Mouse (Mus musculus) limb, embryonic 12.5 days (tissue): ENCODE results near the gene Ankrd39. TPM values are rescaled to one million over a fixed set of nuclear protein-coding genes. Genes with fewer than 3 reads are reported as not detected.
A peak's percentile ranks its signal among the peaks of the same experiment; 100 is the strongest.

Source experiments
- ATAC-seq: fragments of 200-750 bp; cut with Nextera tagmentation; 2 replicates; pipeline ENCODE4 v1.8.0; 2017; ENCODE audit warnings: low read depth, moderate TSS enrichment; ENCODE audit not compliant: insufficient number of reproducible peaks, insufficient read depth, low FRiP score, low TSS enrichment
- H3K27ac ChIP-seq: fragments of 300-500 bp; sonication (generic); 2 replicates; pipeline ENCODE4 v1.5.1; 2016; ENCODE audit warnings: mild to moderate bottlenecking, moderate library complexity
- H3K27me3 ChIP-seq: fragments of 300-500 bp; sonication (generic); 2 replicates; pipeline ENCODE4 v1.6.1; 2016; ENCODE audit warnings: mild to moderate bottlenecking, moderate library complexity
- H3K36me3 ChIP-seq: fragments of 300-500 bp; sonication (generic); 2 replicates; pipeline ENCODE4 v1.6.1; 2016; ENCODE audit warnings: mild to moderate bottlenecking, moderate library complexity
- H3K4me1 ChIP-seq: fragments of 300-500 bp; sonication (generic); replicated peaks from 2 replicates; pipeline ENCODE4 v1.6.1; 2016
- H3K4me2 ChIP-seq: fragments of 300-500 bp; sonication (generic); 2 replicates; pipeline ENCODE4 v1.6.1; 2016; ENCODE audit warnings: mild to moderate bottlenecking, moderate library complexity
- H3K4me3 ChIP-seq: fragments of 300-500 bp; sonication (generic); replicated peaks from 2 replicates; pipeline ENCODE4 v1.5.1; 2016; ENCODE audit warnings: mild to moderate bottlenecking
- H3K9ac ChIP-seq: fragments of 300-500 bp; sonication (generic); replicated peaks from 2 replicates; pipeline ENCODE4 v1.6.1; 2016; ENCODE audit warnings: mild to moderate bottlenecking, moderate library complexity
- H3K9me3 ChIP-seq: fragments of 300-500 bp; sonication (generic); 2 replicates; pipeline ENCODE4 v1.6.1; 2016; ENCODE audit warnings: mild to moderate bottlenecking, moderate library complexity
- WGBS: fragments of 180-500 bp; shearing (Covaris S2); methylation state at CpG from one replicate; pipeline ENCODE4 v1.1.7; 2016; 5-methylcytosine and 5-hydroxymethylcytosine counted together
- polyA plus RNA-seq: library from polyadenylated mRNA; unstranded; fragments of >200 nt; fragmentation: Nextera tagmentation; extraction: Ambion mirVana; gene quantifications from 2 replicates; pipeline ENCODE4 v1.2.1, GENCODE M21; 2016

Gene Ankrd39
- polyA plus RNA-seq, 1 experiment from 2014 or later, result 26.8 TPM

- Histone ChIP-seq H3K27me3 (no peaks in the 10 kb centered on the region), H3K9ac (no peak overlapping the region), H3K4me3 (no peak overlapping the region), H3K9me3 (no peaks in the 10 kb centered on the region), H3K4me1 (peaks cover 72% of the 10 kb centered on the region), H3K36me3 (no peaks in the 10 kb centered on the region), H3K27ac (0 out of 2 replicates have a peak overlapping the region, but pooled peaks have one; percentile 23), H3K4me2 (no peak overlapping the region)
- WGBS, result 80% methylated on average over 2 of the region's 2 CpGs
- no peak for ATAC-seq
Measured at GRCm38 (mm10) chr1:36572140-36572700, 25.0 kb upstream of the Ankrd39 start.

DNA sequence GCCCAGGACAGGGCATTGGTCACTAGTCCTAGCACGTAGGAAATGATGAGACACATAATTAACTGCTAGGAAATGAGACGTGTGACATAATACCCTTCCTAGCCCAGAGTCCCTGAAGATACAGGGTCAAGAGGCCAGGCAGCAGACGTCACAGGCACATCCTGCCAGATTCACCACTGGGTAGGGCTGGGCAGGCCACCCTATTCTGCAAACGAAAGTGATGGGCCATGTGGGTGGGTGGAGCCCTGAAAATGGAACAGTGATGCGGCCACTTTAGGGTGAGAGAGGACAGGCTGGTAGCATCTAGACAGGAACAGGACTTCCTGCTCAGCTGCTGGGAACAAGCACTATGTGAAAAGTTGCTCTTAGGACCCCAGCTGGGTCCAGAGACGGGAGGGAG lies 24.4 kb upstream of the Ankrd39 start:
- Histone ChIP-seq H3K36me3 (no peaks in the 10 kb centered on the region), H3K4me2 (no peak overlapping the region), H3K4me1 (peaks cover 72% of the 10 kb centered on the region), H3K9me3 (no peaks in the 10 kb centered on the region), H3K27ac (0 out of 2 replicates have a peak overlapping the region, but pooled peaks have one; percentile 23), H3K9ac (no peak overlapping the region), H3K27me3 (no peaks in the 10 kb centered on the region), H3K4me3 (no peak overlapping the region)
- ATAC-seq, result no peak
- 39% methylated on average over 6 of the region's 6 CpGs for WGBS

DNA sequence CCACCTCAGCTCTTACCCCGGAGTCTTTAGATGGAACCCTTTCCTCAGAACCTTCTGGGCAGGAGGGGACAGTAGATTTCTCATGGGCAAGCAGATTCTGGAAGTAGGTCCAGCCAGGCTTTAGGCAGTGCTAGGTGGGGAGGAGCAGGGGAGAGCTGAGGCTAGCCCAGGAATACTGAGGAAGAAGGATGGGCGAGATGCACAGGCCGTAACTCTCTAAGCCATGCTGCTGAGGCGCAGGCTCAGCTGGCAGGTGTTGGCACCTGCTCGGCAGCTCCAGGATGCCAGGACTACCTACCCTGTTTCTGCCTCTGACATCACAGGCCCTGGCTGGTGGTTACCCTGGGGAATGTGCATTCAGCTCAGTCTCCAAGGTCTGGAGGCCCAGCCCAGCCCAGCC lies 23.1 kb upstream of the Ankrd39 start:
- Histone ChIP-seq H3K4me1 (peaks cover 68% of the 10 kb centered on the region), H3K9me3 (no peaks in the 10 kb centered on the region)

DNA sequence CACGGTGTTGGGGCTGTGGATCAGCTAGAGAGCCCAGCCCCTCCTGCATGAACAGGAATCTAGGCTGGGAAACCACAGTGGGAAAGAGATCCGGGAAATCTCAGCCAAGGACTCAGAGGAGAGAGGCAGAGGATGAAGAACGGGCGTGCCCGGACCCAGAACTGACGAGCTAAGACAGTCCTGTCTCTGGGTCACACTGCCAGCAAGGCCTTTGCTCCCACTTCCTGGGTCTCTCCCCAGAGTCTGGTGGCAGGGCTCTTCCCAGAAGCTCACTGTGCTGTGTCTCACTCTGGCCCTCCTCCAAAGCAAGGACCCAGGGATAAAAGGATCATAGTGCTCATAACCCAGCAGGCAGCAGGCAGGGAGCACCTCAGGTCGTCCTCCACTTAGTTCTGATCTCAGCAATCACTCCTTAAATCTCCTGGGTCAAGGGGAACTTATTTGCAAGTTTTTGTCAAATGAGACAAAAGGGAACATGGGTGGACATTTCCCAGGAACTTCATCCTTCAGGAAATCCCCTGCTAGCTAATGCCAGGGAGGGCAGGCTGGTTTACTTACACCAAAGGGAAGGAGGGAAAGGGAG lies 22.5 kb upstream of the Ankrd39 start:
- WGBS, result 48% methylated on average over 7 of the region's 7 CpGs
- no peak overlapping the region for H3K4me2 ChIP-seq
- H3K4me3 ChIP-seq, result no peak overlapping the region
- H3K9ac ChIP-seq, result no peak overlapping the region
- H3K27me3 ChIP-seq, result no peaks in the 10 kb centered on the region
- 0 out of 2 replicates have a peak overlapping the region, but pooled peaks have one; percentile 4 for H3K27ac ChIP-seq
- H3K9me3 ChIP-seq, result no peaks in the 10 kb centered on the region
- H3K36me3 ChIP-seq, result no peaks in the 10 kb centered on the region
- ATAC-seq, result no peak
- peaks cover 65% of the 10 kb centered on the region for H3K4me1 ChIP-seq

More for the DNA sequence above, 23.1 kb upstream of the Ankrd39 start:
- 89% methylated on average over 5 of the region's 5 CpGs for WGBS
- Histone ChIP-seq H3K27ac (no peak overlapping the region), H3K36me3 (no peaks in the 10 kb centered on the region), H3K27me3 (no peaks in the 10 kb centered on the region), H3K4me3 (no peak overlapping the region), H3K4me2 (no peak overlapping the region), H3K9ac (no peak overlapping the region)
- ATAC-seq, result no peak

GRCm38 (mm10) chr1:36568776-36569175 lies 21.5 kb upstream of the Ankrd39 start:
- H3K27ac ChIP-seq, result no peak overlapping the region
- no peak overlapping the region for H3K4me3 ChIP-seq
- H3K9ac ChIP-seq, result no peak overlapping the region
- no peaks in the 10 kb centered on the region for H3K27me3 ChIP-seq
- WGBS, result 75% methylated on average over 4 of the region's 4 CpGs
- no peaks in the 10 kb centered on the region for H3K36me3 ChIP-seq
- peaks cover 60% of the 10 kb centered on the region for H3K4me1 ChIP-seq
- no peaks in the 10 kb centered on the region for H3K9me3 ChIP-seq
- ATAC-seq, result no peak
- no peak overlapping the region for H3K4me2 ChIP-seq

GRCm38 (mm10) chr1:36567818-36568603 lies 20.8 kb upstream of the Ankrd39 start:
- Histone ChIP-seq H3K4me3 (no peak overlapping the region), H3K4me2 (no peak overlapping the region), H3K27ac (no peak overlapping the region), H3K9me3 (no peaks in the 10 kb centered on the region), H3K36me3 (no peaks in the 10 kb centered on the region), H3K9ac (no peak overlapping the region), H3K27me3 (no peaks in the 10 kb centered on the region), H3K4me1 (peaks cover 62% of the 10 kb centered on the region)
- no peak for ATAC-seq
- 47% methylated on average over 21 of the region's 21 CpGs for WGBS

- Histone ChIP-seq H3K9ac (no peak overlapping the region), H3K9me3 (no peaks in the 10 kb centered on the region), H3K4me3 (no peak overlapping the region), H3K36me3 (no peaks in the 10 kb centered on the region), H3K4me2 (no peak overlapping the region), H3K27me3 (no peaks in the 10 kb centered on the region), H3K4me1 (peaks cover 61% of the 10 kb centered on the region), H3K27ac (peak overlapping the region; percentile 66)
- WGBS, result 3% methylated on average over 2 of the region's 2 CpGs
- no peak for ATAC-seq
Measured at GRCm38 (mm10) chr1:36566425-36566824, 19.2 kb upstream of the Ankrd39 start.

GRCm38 (mm10) chr1:36564101-36564500 lies 16.9 kb upstream of the Ankrd39 start:
- H3K4me2 ChIP-seq, result no peak overlapping the region
- no peaks in the 10 kb centered on the region for H3K27me3 ChIP-seq
- peaks cover 65% of the 10 kb centered on the region for H3K4me1 ChIP-seq
- no peaks in the 10 kb centered on the region for H3K36me3 ChIP-seq
- no peak overlapping the region for H3K9ac ChIP-seq
- WGBS, result 80% methylated on average over 6 of the region's 6 CpGs
- no peak for ATAC-seq
- H3K9me3 ChIP-seq, result no peaks in the 10 kb centered on the region
- no peak overlapping the region for H3K4me3 ChIP-seq
- no peak overlapping the region for H3K27ac ChIP-seq

DNA sequence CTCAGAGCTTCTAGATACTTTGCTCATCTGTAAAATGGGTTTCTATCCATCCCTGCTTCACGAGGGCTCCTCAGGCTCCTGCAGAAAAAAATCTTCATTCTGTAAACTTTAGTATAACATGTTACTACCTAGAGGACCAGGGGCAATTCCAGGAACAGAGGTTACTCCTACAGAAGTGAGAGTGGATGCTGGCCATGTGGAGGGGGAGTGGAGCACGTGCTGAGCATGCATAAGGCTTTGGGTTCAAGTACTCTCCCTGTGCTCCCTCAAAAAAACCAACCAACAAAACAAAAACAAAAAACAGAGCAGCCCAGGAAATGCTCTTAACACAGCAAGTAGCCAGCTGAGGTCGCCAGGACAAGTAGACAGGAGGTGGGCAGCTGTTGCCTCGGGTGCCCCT lies 16.4 kb upstream of the Ankrd39 start:
- Histone ChIP-seq H3K9me3 (no peaks in the 10 kb centered on the region), H3K4me3 (no peak overlapping the region), H3K9ac (0 out of 2 replicates have a peak overlapping the region, but pooled peaks have one; percentile 18), H3K4me2 (no peak overlapping the region), H3K4me1 (peaks cover 65% of the 10 kb centered on the region), H3K27me3 (no peaks in the 10 kb centered on the region), H3K27ac (no peak overlapping the region), H3K36me3 (no peaks in the 10 kb centered on the region)
- 60% methylated on average over 4 of the region's 4 CpGs for WGBS
- ATAC-seq, result no peak

DNA sequence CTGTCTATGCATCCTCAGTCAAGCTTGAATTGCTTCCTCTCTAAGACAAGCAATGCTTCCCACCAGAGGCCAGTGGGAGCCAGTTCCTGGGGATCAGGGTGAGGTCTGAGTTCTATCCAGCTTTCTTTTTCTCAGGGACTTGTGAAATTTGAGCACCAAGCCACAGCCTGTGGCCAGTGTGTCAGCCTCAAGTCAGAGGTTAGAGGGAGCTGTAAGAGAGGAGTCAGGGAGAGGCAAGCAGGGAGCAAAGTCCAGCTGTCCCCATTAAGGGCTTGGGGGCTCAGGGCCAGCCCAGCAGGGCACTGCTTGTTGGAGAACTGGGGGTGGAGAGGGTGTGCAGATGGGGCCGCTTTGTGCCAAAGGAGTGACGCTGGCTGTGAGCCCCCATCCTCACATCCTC lies 16.0 kb upstream of the Ankrd39 start:
- Histone ChIP-seq H3K4me1 (peaks cover 63% of the 10 kb centered on the region), H3K4me3 (no peak overlapping the region), H3K4me2 (no peak overlapping the region), H3K27ac (no peak overlapping the region), H3K36me3 (no peaks in the 10 kb centered on the region), H3K9me3 (no peaks in the 10 kb centered on the region), H3K9ac (0 out of 2 replicates have a peak overlapping the region, but pooled peaks have one; percentile 18), H3K27me3 (no peaks in the 10 kb centered on the region)
- ATAC-seq, result no peak
- 60% methylated on average over 2 of the region's 2 CpGs for WGBS

DNA sequence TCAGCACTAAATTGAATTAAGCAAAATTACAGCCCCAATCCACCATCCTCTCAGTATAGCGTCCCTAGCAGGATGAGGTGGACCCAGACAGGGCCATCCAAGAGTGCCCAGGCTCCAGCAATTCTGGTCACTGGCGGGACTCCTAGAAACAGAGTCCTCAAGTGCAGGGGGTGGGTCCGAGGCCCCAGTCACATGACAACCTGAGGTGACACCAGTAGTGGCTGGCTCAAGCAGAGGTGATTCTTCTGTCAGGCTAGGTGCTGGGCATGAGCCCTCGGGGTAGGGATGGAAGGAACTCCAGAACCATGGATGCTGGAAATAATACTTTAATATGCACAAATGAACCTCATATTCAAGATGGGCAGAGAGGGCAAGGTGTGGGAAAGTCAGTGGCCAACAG lies 15.1 kb upstream of the Ankrd39 start:
- WGBS, result 46% methylated on average over 4 of the region's 4 CpGs
- no peaks in the 10 kb centered on the region for H3K36me3 ChIP-seq
- H3K9me3 ChIP-seq, result no peaks in the 10 kb centered on the region
- peaks cover 55% of the 10 kb centered on the region for H3K4me1 ChIP-seq
- no peaks in the 10 kb centered on the region for H3K27me3 ChIP-seq
- no peak overlapping the region for H3K4me2 ChIP-seq
- H3K9ac ChIP-seq, result no peak overlapping the region
- H3K4me3 ChIP-seq, result no peak overlapping the region
- H3K27ac ChIP-seq, result no peak overlapping the region
- no peak for ATAC-seq
